Mouse (Mus musculus): ENCODE data around the gene Ttc39b. TPM values are rescaled to one million over a fixed set of nuclear protein-coding genes. Genes with fewer than 3 reads are reported as not detected.

The Ttc39b gene
- total and polyA plus RNA-seq, 3 experiments = 11.3 to 109 (median 21.1) TPM

DNA sequence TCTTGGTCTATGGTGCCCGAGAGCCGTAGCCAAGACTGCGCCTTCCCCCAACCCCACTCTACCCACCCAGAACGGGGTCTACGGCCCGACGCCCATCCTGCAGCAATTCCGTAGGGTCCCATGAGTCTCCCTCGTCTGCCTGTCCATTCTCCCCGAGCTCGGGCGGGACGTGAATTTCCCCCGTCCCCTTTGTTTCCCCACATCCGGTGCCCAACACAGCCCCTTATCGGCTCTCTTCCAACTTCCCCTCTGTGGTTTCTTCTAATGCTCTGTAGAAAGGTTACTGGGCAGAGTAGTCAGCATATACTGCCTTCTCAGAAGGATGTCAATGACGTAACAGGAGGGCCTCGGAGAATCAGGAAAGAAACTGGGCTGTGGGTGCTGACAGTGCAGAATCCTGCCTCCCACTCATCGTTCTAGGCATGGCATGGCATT is 50.4 kb downstream of the Ttc39b start:
- peak; percentile 95 for DNase-seq (ENCODE audit: low read depth, low spot score)
- peaks cover 16 to 24% of the 10 kb centered on the region in 2 experiments for H3K4me1 ChIP-seq (ENCODE audit: control insufficient read depth in 1 of 2, insufficient read depth in 2 of 2, low read length in 2 of 2)
- H3K27ac ChIP-seq (ENCODE audit: control insufficient read depth, low read depth, low read length) = peak overlapping the region; percentile 81
- peaks cover 6 to 27% of the 10 kb centered on the region in 2 experiments; a peak in 3 of 4 replicates for H3K36me3 ChIP-seq (ENCODE audit: control insufficient read depth in 1 of 2, insufficient read depth in 2 of 2, low read length in 2 of 2)
- H3K9ac ChIP-seq (ENCODE audit: control insufficient read depth, low read depth, low read length, poor library complexity, severe bottlenecking) = peak overlapping the region; percentile 70
- peak; percentile 64 for TF ChIP-seq MXI1 (IDR thresholded peaks at IDR 0.05; ENCODE audit: low read depth, low read length)
- no peak for TF ChIP-seq ZKSCAN1 (IDR thresholded peaks at IDR 0.05; ENCODE audit: low read depth, low read length)
- TF ChIP-seq MYC (IDR thresholded peaks at IDR 0.05; ENCODE audit: low read depth, low read length) = peak; percentile 55
- peak; percentile 41; the same call in 1 of the 2 replicates for TF ChIP-seq KAT2A (conservative IDR thresholded peaks at IDR 0.05; ENCODE audit: low read depth, low read length)
- 0 out of 2 replicates have a peak, but pooled peaks have one; percentile 46 for TF ChIP-seq POLR2AphosphoS2 (IDR thresholded peaks at IDR 0.05; ENCODE audit: low read length)
- TF ChIP-seq GABPA (IDR thresholded peaks at IDR 0.05; ENCODE audit: low read depth, low read length) = no peak; the same call in 1 of the 2 replicates
- TF ChIP-seq CHD1 (IDR thresholded peaks at IDR 0.05; ENCODE audit: low read depth, low read length) = 0 out of 2 replicates have a peak, but pooled peaks have one; percentile 50
- peak; percentile 84 for TF ChIP-seq RCOR1 (IDR thresholded peaks at IDR 0.05; ENCODE audit: low read depth, low read length)
- TF ChIP-seq MAZ (IDR thresholded peaks at IDR 0.05; ENCODE audit: low read depth, low read length) = peak; percentile 76; the same call in 1 of the 2 replicates
- TF ChIP-seq NRF1 (IDR thresholded peaks at IDR 0.05; ENCODE audit: insufficient read depth, low read depth, low read length, poor library complexity, severe bottlenecking) = no peak
- peak; percentile 47; the same call in 1 of the 2 replicates for TF ChIP-seq MEF2A (IDR thresholded peaks at IDR 0.05; ENCODE audit: extremely low read depth, insufficient replicate concordance, low read depth, low read length, poor library complexity, severe bottlenecking)
- TF ChIP-seq SMC3 (IDR thresholded peaks at IDR 0.05; ENCODE audit: low read depth, low read length) = 0 out of 2 replicates have a peak, but pooled peaks have one; percentile 3
- TF ChIP-seq UBTF (IDR thresholded peaks at IDR 0.05; ENCODE audit: borderline replicate concordance, insufficient read depth, low read depth, low read length) = no peak
- TF ChIP-seq EP300 (IDR thresholded peaks at IDR 0.05; ENCODE audit: low read depth in 1 of 2, low read length in 2 of 2) = peak; percentile 92 to 95
- TF ChIP-seq MYB (IDR thresholded peaks at IDR 0.05; ENCODE audit: low read depth, low read length) = peak; percentile 61; the same call in 1 of the 2 replicates
- peak; percentile 95 for TF ChIP-seq MAFK (IDR thresholded peaks at IDR 0.05; ENCODE audit: borderline replicate concordance, low read depth, low read length)
- peak; percentile 19; the same call in 1 of the 2 replicates for TF ChIP-seq NELFE (IDR thresholded peaks at IDR 0.05; ENCODE audit: low read depth, low read length)
- TF ChIP-seq SIN3A (IDR thresholded peaks at IDR 0.05; ENCODE audit: low read length) = peak; percentile 80
- TF ChIP-seq E2F4 (IDR thresholded peaks at IDR 0.05; ENCODE audit: borderline replicate concordance, low read depth, low read length) = 0 out of 2 replicates have a peak, but pooled peaks have one; percentile 47
- TF ChIP-seq GATA1 (IDR thresholded peaks at IDR 0.05; ENCODE audit: low read depth, low read length) = peak; percentile 90
- peak; percentile 98 for TF ChIP-seq ETS1 (IDR thresholded peaks at IDR 0.05; ENCODE audit: low read depth, low read length)
- TF ChIP-seq HCFC1 (IDR thresholded peaks at IDR 0.05; ENCODE audit: low read depth, low read length) = peak; percentile 55
- TF ChIP-seq POLR2AphosphoS5 (IDR thresholded peaks at IDR 0.05; ENCODE audit: borderline replicate concordance, low read depth, low read length) = no peak
- TF ChIP-seq ZMIZ1 (IDR thresholded peaks at IDR 0.05; ENCODE audit: low read depth, low read length) = peak; percentile 73; the same call in 1 of the 2 replicates
- no peak for TF ChIP-seq USF1 (IDR thresholded peaks at IDR 0.05; ENCODE audit: low read depth, low read length)
- TF ChIP-seq TAL1 (IDR thresholded peaks at IDR 0.05; ENCODE audit: low read length) = peak; percentile 87
- peak; percentile 93 for TF ChIP-seq TCF12 (IDR thresholded peaks at IDR 0.05; ENCODE audit: low read depth, low read length)
- no peak for TF ChIP-seq JUND (IDR thresholded peaks at IDR 0.05; ENCODE audit: low read depth, low read length)
- TF ChIP-seq ELF1 (IDR thresholded peaks at IDR 0.05; ENCODE audit: low read depth, low read length) = peak; percentile 60; the same call in 1 of the 2 replicates
- peak; percentile 65 for TF ChIP-seq MAX (IDR thresholded peaks at IDR 0.05; ENCODE audit: low read length)
- TF ChIP-seq POLR2A (IDR thresholded peaks at IDR 0.05; ENCODE audit: control insufficient read depth in 1 of 2, insufficient read depth in 1 of 2, low read depth in 1 of 2, low read length in 2 of 2, poor library complexity in 1 of 2) = peak in 1 of 2 experiments; percentile 59; a peak in 2 of 4 replicates
- H3K9me3 ChIP-seq (replicated peaks; ENCODE audit: insufficient read depth, low read length) = no peaks in the 10 kb centered on the region
- H3K27me3 ChIP-seq (ENCODE audit: control insufficient read depth in 1 of 2, insufficient read depth in 2 of 2, low read length in 2 of 2) = no peaks in the 10 kb centered on the region
- peak overlapping the region; percentile 44 to 54 for H3K4me3 ChIP-seq (ENCODE audit: control insufficient read depth in 1 of 2, insufficient read depth in 1 of 2, low read depth in 2 of 2, low read length in 2 of 2)
- H3K79me2 ChIP-seq (ENCODE audit: control insufficient read depth, insufficient read depth, low read length, poor library complexity) = peaks cover 9% of the 10 kb centered on the region
